Mouse (Mus musculus): ENCODE results near the gene Nr0b2. TPM values are rescaled to one million over a fixed set of nuclear protein-coding genes. Genes with fewer than 3 reads are reported as not detected.

Gene Nr0b2
- polyA plus RNA-seq, 1 experiment: 4.0 TPM

DNA sequence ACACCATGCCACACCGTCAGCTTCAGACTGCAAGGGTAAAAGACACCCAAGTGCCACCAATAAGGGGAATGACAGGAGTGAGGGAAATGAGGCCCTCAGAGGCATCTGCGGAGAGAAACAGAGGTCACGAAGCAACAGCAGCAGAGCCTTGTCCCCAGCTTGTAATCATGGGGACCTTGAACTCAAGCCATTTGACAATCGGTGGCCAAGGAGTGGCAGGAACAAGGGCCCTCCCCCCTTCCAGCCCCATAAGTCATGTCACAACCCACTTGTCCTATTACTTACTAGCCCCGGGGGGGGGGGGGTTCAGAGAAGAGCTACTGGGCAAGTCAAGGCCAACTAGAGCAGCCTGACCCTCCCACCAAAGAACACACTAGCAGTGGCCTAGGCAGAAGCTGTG lies 16.5 kb upstream of the Nr0b2 start:
- Histone ChIP-seq H3K4me1 (ENCODE audit: control insufficient read depth, insufficient read depth, insufficient read length) (no peaks in the 10 kb centered on the region), H3K27ac (ENCODE audit: insufficient read depth, low read length) (no peak overlapping the region), H3K4me3 (ENCODE audit: extremely low read depth, insufficient read depth, insufficient read length) (no peak overlapping the region), H3K27me3 (ENCODE audit: control insufficient read depth, insufficient read depth, low read length) (no peaks in the 10 kb centered on the region), H3K36me3 (ENCODE audit: control insufficient read depth, insufficient read depth, low read length) (peaks cover 29% of the 10 kb centered on the region)
- TF ChIP-seq CTCF (IDR thresholded peaks at IDR 0.05; ENCODE audit: extremely low read depth, insufficient read depth, insufficient read length, insufficient replicate concordance) (no peak), POLR2A (IDR thresholded peaks at IDR 0.05; ENCODE audit: low read depth, low read length) (no peak)
- DNase-seq (ENCODE audit: low read depth in 1 of 2, low spot score in 2 of 2): no peak
- WGBS: 86% methylated on average over 5 of the region's 5 CpGs

DNA sequence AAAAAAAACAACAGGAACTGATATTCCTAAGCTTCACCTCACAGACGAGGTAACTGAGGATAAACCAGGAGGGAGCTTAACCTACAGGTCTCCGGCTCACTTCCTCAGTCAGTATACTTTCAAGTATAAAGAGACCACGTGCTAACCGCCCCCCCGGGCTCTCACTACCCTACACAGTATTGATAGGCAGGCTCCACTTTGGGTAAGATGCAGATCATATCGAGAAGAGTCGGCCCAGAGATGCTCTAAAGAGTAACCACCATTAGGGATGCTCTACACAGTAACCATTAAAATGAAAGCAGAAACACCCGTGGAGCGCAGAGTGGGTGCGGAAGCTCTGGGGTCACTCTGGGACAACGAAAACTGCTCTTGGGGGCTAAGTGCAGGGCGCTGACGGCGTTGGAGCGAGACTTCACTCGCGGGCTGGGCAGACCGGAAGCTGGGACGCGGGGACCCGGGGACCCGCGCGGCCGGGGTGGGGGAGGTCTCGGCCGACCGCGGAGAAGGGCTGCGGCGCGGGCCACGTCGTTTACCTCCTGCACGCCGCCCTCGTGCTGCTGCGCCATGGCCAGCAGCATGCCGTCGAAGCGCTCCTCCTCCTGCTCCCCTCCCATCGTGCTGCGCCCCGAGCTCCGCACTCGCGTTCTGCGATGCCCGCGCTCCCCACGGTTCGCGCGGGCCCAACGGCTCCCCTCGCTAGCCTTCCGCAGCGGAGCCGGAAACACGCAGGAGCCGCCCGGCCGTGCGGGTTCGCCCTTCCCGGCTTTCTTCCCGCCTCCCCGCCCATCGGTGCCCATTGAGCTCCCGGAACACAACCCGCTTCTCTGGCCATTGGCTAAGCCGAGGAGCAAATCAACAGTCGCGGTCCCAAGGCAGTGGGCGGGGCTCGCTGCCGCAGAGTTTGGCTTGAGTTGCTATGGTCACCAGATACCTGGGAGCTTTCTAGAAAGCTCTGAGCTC lies 7.6 kb upstream of the Nr0b2 start, which contains the start of gene Nudc:
Nudc (minus strand) TSS at position 725 of the 960 bp plus-strand sequence.
- H3K27me3 ChIP-seq (ENCODE audit: control insufficient read depth, insufficient read depth, low read length): no peaks in the 10 kb centered on the region
- under 1% methylated on average over 75 of the region's 77 CpGs for WGBS
- peak; percentile 89 to 95 for DNase-seq (ENCODE audit: low read depth in 1 of 2, low spot score in 2 of 2)
- H3K27ac ChIP-seq (ENCODE audit: insufficient read depth, low read length): peak within 1 kb of the TSS; percentile 74
- H3K36me3 ChIP-seq (ENCODE audit: control insufficient read depth, insufficient read depth, low read length): peaks cover 3% of the 10 kb centered on the region
- no peak for TF ChIP-seq CTCF (IDR thresholded peaks at IDR 0.05; ENCODE audit: extremely low read depth, insufficient read depth, insufficient read length, insufficient replicate concordance)
- TF ChIP-seq POLR2A (IDR thresholded peaks at IDR 0.05; ENCODE audit: low read depth, low read length): peak; percentile 74
- H3K4me1 ChIP-seq (ENCODE audit: control insufficient read depth, insufficient read depth, insufficient read length): peaks cover 4% of the 10 kb centered on the region
- peak within 1 kb of the TSS; percentile 99 for H3K4me3 ChIP-seq (ENCODE audit: extremely low read depth, insufficient read depth, insufficient read length)

DNA sequence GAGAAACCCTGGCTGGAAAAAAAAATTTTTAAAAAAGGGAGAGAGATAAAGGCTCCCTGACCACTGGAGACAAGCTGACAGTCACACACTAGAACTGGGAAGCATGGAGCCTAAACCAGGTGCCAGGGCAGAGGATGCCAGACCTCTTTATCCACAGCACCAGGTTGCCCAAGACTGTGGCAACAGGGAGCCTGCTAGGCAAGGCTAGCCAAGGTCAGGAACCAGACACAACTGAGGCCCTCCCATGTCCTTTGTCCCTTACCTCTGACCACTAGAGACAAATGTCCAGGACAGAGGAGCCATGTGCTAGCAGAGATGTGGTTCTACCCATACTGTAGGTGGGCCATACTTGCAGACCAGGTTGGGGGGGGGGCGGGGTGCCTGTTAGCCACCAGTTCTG lies 1.1 kb upstream of the Nr0b2 start:
- 80% methylated on average over 1 of the region's 1 CpGs for WGBS
- TF ChIP-seq CTCF (IDR thresholded peaks at IDR 0.05; ENCODE audit: extremely low read depth, insufficient read depth, insufficient read length, insufficient replicate concordance) (no peak), POLR2A (IDR thresholded peaks at IDR 0.05; ENCODE audit: low read depth, low read length) (no peak)
- H3K36me3 ChIP-seq (ENCODE audit: control insufficient read depth, insufficient read depth, low read length): no peaks in the 10 kb centered on the region
- DNase-seq (ENCODE audit: low read depth in 1 of 2, low spot score in 2 of 2): no peak
- H3K4me1 ChIP-seq (ENCODE audit: control insufficient read depth, insufficient read depth, insufficient read length): no peaks in the 10 kb centered on the region
- no peak overlapping the region for H3K4me3 ChIP-seq (ENCODE audit: extremely low read depth, insufficient read depth, insufficient read length)
- H3K27me3 ChIP-seq (ENCODE audit: control insufficient read depth, insufficient read depth, low read length): no peaks in the 10 kb centered on the region
- H3K27ac ChIP-seq (ENCODE audit: insufficient read depth, low read length): no peak overlapping the region

DNA sequence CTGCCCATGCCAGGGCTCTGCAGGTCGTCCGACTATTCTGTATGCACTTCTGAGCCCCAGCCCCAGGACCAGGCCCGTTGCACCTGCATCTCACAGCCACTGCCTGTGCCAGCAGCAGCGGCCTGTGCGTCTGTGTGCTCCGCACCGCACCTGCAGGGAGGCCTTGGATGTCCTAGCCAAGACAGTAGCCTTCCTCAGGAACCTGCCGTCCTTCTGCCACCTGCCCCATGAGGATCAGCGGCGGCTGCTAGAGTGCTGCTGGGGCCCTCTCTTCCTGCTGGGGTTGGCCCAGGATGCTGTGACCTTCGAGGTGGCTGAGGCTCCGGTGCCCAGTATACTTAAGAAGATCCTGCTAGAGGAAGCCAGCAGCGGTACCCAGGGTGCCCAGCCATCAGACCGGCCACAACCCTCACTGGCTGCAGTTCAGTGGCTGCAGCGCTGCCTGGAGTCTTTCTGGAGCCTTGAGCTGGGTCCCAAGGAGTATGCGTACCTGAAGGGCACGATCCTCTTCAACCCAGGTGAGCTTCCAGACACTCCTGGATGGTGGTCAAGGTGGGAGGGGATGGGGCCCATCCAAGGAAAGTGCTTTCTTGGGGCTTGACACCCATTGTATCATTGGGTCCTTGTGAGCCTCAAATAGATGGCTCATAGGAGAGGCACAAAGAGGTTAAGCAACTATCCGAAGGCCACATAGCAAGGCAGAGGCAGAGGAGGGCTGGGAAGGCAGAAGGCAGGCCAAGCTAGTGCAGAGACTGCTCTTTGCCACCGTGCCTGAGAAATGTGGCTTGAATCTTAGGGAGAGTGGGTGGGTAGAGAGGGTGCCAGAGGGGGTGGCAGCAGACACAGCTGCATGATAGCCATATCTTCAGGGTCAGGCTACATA lies 513 bp downstream of the Nr0b2 start:
- Histone ChIP-seq H3K4me3 (ENCODE audit: extremely low read depth, insufficient read depth, insufficient read length) (peak overlapping the region; percentile 11; the same call in 1 of the 2 replicates), H3K27ac (ENCODE audit: insufficient read depth, low read length) (no peak overlapping the region)
- WGBS: 33% methylated on average over 19 of the region's 19 CpGs

DNA sequence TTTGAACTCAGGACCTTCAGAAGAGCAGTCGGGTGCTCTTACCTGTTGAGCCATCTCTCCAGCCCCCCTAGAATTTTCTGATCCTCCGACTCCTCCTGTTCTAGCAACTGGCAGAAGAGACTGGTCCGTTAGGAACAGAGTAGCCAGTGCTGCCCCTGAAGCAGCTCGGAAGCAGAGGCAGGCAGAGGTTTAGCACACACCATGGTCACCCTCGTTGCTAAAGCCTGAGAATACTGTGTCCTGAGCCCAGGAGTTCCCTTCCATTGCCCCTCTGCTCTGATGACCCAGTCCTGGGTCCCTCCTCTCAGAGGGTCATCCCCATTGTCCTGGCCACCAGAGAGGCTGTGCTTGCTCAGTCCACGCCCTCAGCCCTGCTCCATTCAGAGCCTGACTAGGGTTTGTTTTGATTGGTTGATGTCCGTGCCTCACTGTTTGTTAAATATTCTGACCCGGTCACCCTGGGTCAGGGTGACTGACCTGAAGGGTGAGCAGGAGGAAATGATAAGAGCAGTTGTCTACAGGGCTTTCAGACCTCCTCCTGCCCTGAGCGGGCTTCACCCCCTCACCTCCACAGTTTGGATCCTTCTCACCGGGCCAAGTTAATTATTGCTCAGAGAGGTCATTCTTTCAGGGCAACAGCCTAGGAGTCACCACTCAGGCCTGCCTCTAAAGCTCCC lies 4.0 kb downstream of the Nr0b2 start:
- Histone ChIP-seq H3K27me3 (ENCODE audit: control insufficient read depth, insufficient read depth, low read length) (no peaks in the 10 kb centered on the region), H3K27ac (ENCODE audit: insufficient read depth, low read length) (no peak overlapping the region), H3K36me3 (ENCODE audit: control insufficient read depth, insufficient read depth, low read length) (no peaks in the 10 kb centered on the region), H3K4me3 (ENCODE audit: extremely low read depth, insufficient read depth, insufficient read length) (no peak overlapping the region), H3K4me1 (ENCODE audit: control insufficient read depth, insufficient read depth, insufficient read length) (no peaks in the 10 kb centered on the region)
- TF ChIP-seq CTCF (IDR thresholded peaks at IDR 0.05; ENCODE audit: extremely low read depth, insufficient read depth, insufficient read length, insufficient replicate concordance) (no peak), POLR2A (IDR thresholded peaks at IDR 0.05; ENCODE audit: low read depth, low read length) (no peak)
- 85% methylated on average over 10 of the region's 10 CpGs for WGBS
- DNase-seq (ENCODE audit: low read depth in 1 of 2, low spot score in 2 of 2): no peak

More for the DNA sequence above, 513 bp downstream of the Nr0b2 start:
- no peaks in the 10 kb centered on the region for H3K27me3 ChIP-seq (ENCODE audit: control insufficient read depth, insufficient read depth, low read length)
- no peak for TF ChIP-seq POLR2A (IDR thresholded peaks at IDR 0.05; ENCODE audit: low read depth, low read length)
- no peak for TF ChIP-seq CTCF (IDR thresholded peaks at IDR 0.05; ENCODE audit: extremely low read depth, insufficient read depth, insufficient read length, insufficient replicate concordance)
- H3K4me1 ChIP-seq (ENCODE audit: control insufficient read depth, insufficient read depth, insufficient read length): no peaks in the 10 kb centered on the region
- DNase-seq (ENCODE audit: low read depth in 1 of 2, low spot score in 2 of 2): no peak
- no peaks in the 10 kb centered on the region for H3K36me3 ChIP-seq (ENCODE audit: control insufficient read depth, insufficient read depth, low read length)

DNA sequence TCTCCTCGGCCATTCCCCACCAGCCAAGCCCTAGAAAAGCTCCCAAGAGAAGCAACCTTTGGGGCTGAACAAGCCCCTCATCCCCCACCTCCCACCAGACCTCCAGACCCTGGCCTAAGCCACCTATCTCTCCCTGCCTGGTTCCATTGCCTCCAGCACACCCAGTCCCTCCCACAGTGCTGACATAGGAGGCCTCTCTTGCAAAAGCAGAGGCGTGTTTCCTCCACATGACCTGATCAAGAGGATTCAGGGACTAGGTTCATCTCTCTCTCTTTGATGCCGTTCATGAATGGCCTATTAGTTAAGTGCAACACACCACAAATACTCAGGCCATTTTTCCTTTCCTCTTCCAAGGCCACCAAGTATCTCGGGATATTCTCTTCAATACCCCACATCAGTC lies 6.7 kb downstream of the Nr0b2 start:
- Histone ChIP-seq H3K4me3 (ENCODE audit: extremely low read depth, insufficient read depth, insufficient read length) (no peak overlapping the region), H3K27me3 (ENCODE audit: control insufficient read depth, insufficient read depth, low read length) (no peaks in the 10 kb centered on the region), H3K4me1 (ENCODE audit: control insufficient read depth, insufficient read depth, insufficient read length) (no peaks in the 10 kb centered on the region), H3K27ac (ENCODE audit: insufficient read depth, low read length) (no peak overlapping the region), H3K36me3 (ENCODE audit: control insufficient read depth, insufficient read depth, low read length) (no peaks in the 10 kb centered on the region)
- 76% methylated on average over 4 of the region's 4 CpGs for WGBS
- no peak for DNase-seq (ENCODE audit: low read depth in 1 of 2, low spot score in 2 of 2)
- TF ChIP-seq POLR2A (IDR thresholded peaks at IDR 0.05; ENCODE audit: low read depth, low read length) (no peak), CTCF (IDR thresholded peaks at IDR 0.05; ENCODE audit: extremely low read depth, insufficient read depth, insufficient read length, insufficient replicate concordance) (no peak)

Data from spleen, adult 2 months (tissue).